In genomic region chr7:24211343-24211742, GRCm38 (mm10) we compare ENCODE assay signal across 17 mouse cellular contexts. TPM values are rescaled to one million over a fixed set of nuclear protein-coding genes. Genes with fewer than 3 reads are reported as not detected.
A peak's percentile ranks its signal among the peaks of the same experiment; 100 is the strongest.
DNase-seq lines count a peak whose midpoint lies in the region; ATAC-seq and TF ChIP-seq lines count a peak whose summit lies in the region.
"Had no signal": no experiment of that assay in that cellular context is flagged by ENCODE, and none has a peak within 500 bp of the region (broad histone marks: within the 10 kb centered on the region; RNA-seq: fewer than 3 reads in every experiment).

TSS of gene Zfp111 (minus strand) at chr7:24211443.

- no peak within 1 kb of the TSS for H3K9ac ChIP-seq in midbrain, embryonic 11.5 days (ENCODE audit: low read length)
- H3K9ac ChIP-seq in midbrain, postnatal 0 days (replicated peaks; ENCODE audit: low read length, poor library complexity, severe bottlenecking): no peak within 1 kb of the TSS
- no peak within 1 kb of the TSS for H3K9ac ChIP-seq in stomach, embryonic 16.5 days (ENCODE audit: low read length)
- H3K9ac ChIP-seq: liver, embryonic 14.5 days had no signal

- H3K36me3 ChIP-seq in midbrain, embryonic 11.5 days (ENCODE audit: control insufficient read depth, insufficient read depth, low read length): no peaks in the 10 kb centered on the region
- no peaks in the 10 kb centered on the region for H3K36me3 ChIP-seq in midbrain, postnatal 0 days (ENCODE audit: insufficient read depth, low read length)
- no peaks in the 10 kb centered on the region for H3K36me3 ChIP-seq in stomach, embryonic 16.5 days (ENCODE audit: control insufficient read depth, insufficient read depth, low read length)

- H3K4me3 ChIP-seq in midbrain, embryonic 11.5 days (ENCODE audit: low read depth, low read length): no peak within 1 kb of the TSS
- no peak within 1 kb of the TSS for H3K4me3 ChIP-seq in midbrain, postnatal 0 days (ENCODE audit: low read depth, low read length)
- no peak within 1 kb of the TSS for H3K4me3 ChIP-seq in stomach, embryonic 16.5 days (replicated peaks; ENCODE audit: low read length)
- H3K4me3 ChIP-seq: erythroblast, embryonic 14.5 days; myocyte had no signal

- DNase-seq in adrenal gland, adult 8-10 months: no peak
- no peak for DNase-seq in adrenal gland, adult 18-20 months (ENCODE audit: low spot score in 2 of 2)
- DNase-seq in layer of hippocampus, postnatal 10 days (ENCODE audit: low spot score in 2 of 2): no peak
- DNase-seq in layer of hippocampus, adult 9-10 months (ENCODE audit: low spot score): no peak
- DNase-seq in midbrain, embryonic 11.5 days (ENCODE audit: low spot score, missing footprints): peak; percentile 31
- DNase-seq in midbrain, postnatal 0 days (ENCODE audit: low spot score): no peak
- no peak for DNase-seq in thymus, postnatal 4 days
- DNase-seq: adrenal gland, adult 2 months; cerebellum, postnatal 14 days; gastrocnemius, postnatal 36 days; kidney, adult 9 months; right cerebral cortex, postnatal 4 days had no signal

- H3K4me1 ChIP-seq in midbrain, embryonic 11.5 days (ENCODE audit: control insufficient read depth, insufficient read depth, low read length): peaks cover 4% of the 10 kb centered on the region; the same call in 1 of the 2 replicates
- no peaks in the 10 kb centered on the region for H3K4me1 ChIP-seq in midbrain, postnatal 0 days (ENCODE audit: insufficient read depth, low read length)
- no peaks in the 10 kb centered on the region for H3K4me1 ChIP-seq in stomach, embryonic 16.5 days (ENCODE audit: control insufficient read depth, insufficient read depth, low read length)

- H3K4me2 ChIP-seq in midbrain, embryonic 11.5 days: no peak within 1 kb of the TSS
- H3K4me2 ChIP-seq in midbrain, postnatal 0 days (ENCODE audit: low read depth, low read length, poor library complexity, severe bottlenecking): no peak within 1 kb of the TSS
- no peak within 1 kb of the TSS for H3K4me2 ChIP-seq in stomach, embryonic 16.5 days (ENCODE audit: low read depth, low read length)

- no peak within 1 kb of the TSS for H3K27ac ChIP-seq in midbrain, embryonic 11.5 days (ENCODE audit: low read depth, low read length)
- no peak within 1 kb of the TSS for H3K27ac ChIP-seq in midbrain, postnatal 0 days (ENCODE audit: low read depth, low read length)
- no peak within 1 kb of the TSS for H3K27ac ChIP-seq in stomach, embryonic 16.5 days (ENCODE audit: low read length)
- H3K27ac ChIP-seq: liver, embryonic 14.5 days had no signal

- H3K27me3 ChIP-seq in midbrain, embryonic 11.5 days (ENCODE audit: control insufficient read depth, insufficient read depth, low read length): no peaks in the 10 kb centered on the region
- no peaks in the 10 kb centered on the region for H3K27me3 ChIP-seq in midbrain, postnatal 0 days (ENCODE audit: insufficient read depth, low read length)
- H3K27me3 ChIP-seq in stomach, embryonic 16.5 days (ENCODE audit: control insufficient read depth, insufficient read depth, low read length): no peaks in the 10 kb centered on the region

- TF ChIP-seq CTCF in midbrain, postnatal 0 days (IDR thresholded peaks at IDR 0.05): no peak

- H3K9me3 ChIP-seq in midbrain, embryonic 11.5 days (ENCODE audit: control insufficient read depth, low read length): no peaks in the 10 kb centered on the region
- H3K9me3 ChIP-seq in midbrain, postnatal 0 days (ENCODE audit: low read length): no peaks in the 10 kb centered on the region
- H3K9me3 ChIP-seq in stomach, embryonic 16.5 days (replicated peaks; ENCODE audit: control insufficient read depth, low read length): no peaks in the 10 kb centered on the region

- 83% methylated on average over 5 of the region's 5 CpGs for WGBS in midbrain, embryonic 11.5 days
- 76% methylated on average over 5 of the region's 5 CpGs for WGBS in midbrain, postnatal 0 days
- 76% methylated on average over 5 of the region's 5 CpGs for WGBS in stomach, embryonic 16.5 days

- no peak for ATAC-seq in midbrain, embryonic 11.5 days (ENCODE audit: low FRiP score)
- ATAC-seq in midbrain, postnatal 0 days (ENCODE audit: low FRiP score): no peak
- no peak for ATAC-seq in stomach, embryonic 16.5 days (ENCODE audit: insufficient read depth, low FRiP score)
- ATAC-seq: hindbrain, embryonic 16.5 days had no signal

RNA-seq across cellular contexts. Expression of gene Zfp111, which starts in this region (rescaled TPM):
- total RNA-seq in adrenal gland, adult 8-10 months (2022): 10 to 100 TPM in 3 of 4 experiments, 1 to 10 TPM in 1; 8.4 to 13.1 (median 12.2) TPM
- 1 to 10 TPM; 7.2 to 8.2 TPM for total RNA-seq in adrenal gland, adult 18-20 months (2021)
- 10 to 100 TPM; 11.8 to 12.1 TPM for total RNA-seq in layer of hippocampus, postnatal 10 days (2021)
- polyA plus RNA-seq in midbrain, embryonic 11.5 days (2014; fragmentation: Nextera tagmentation; extraction: Ambion mirVana): 10.5 and 11.3 TPM in 2 replicates
- total RNA-seq in midbrain, postnatal 0 days (2014; rRNA removed): 6.2 and 6.7 TPM in 2 replicates
- 2.5 and 2.6 TPM in 2 replicates for polyA plus RNA-seq in midbrain, postnatal 0 days (2015; fragmentation: Nextera tagmentation; extraction: Ambion mirVana)
- polyA plus RNA-seq in stomach, embryonic 16.5 days (2015; fragmentation: Nextera tagmentation; extraction: Ambion mirVana): 10.2 and 12.5 TPM in 2 replicates
- polyA plus RNA-seq: erythroblast, embryonic 14.5 days had no signal
